Mouse (Mus musculus) neural tube, embryonic 10.5 days (tissue): ENCODE data around the gene Hoxd13.

ENCODE experiments used
- DNase-seq: peaks from one replicate; pipeline ENCODE4 v3.0.0-alpha.2; 2017; ENCODE audit warnings: low spot score; ENCODE audit errors: extremely low spot score

Hoxd13 gene

DNA sequence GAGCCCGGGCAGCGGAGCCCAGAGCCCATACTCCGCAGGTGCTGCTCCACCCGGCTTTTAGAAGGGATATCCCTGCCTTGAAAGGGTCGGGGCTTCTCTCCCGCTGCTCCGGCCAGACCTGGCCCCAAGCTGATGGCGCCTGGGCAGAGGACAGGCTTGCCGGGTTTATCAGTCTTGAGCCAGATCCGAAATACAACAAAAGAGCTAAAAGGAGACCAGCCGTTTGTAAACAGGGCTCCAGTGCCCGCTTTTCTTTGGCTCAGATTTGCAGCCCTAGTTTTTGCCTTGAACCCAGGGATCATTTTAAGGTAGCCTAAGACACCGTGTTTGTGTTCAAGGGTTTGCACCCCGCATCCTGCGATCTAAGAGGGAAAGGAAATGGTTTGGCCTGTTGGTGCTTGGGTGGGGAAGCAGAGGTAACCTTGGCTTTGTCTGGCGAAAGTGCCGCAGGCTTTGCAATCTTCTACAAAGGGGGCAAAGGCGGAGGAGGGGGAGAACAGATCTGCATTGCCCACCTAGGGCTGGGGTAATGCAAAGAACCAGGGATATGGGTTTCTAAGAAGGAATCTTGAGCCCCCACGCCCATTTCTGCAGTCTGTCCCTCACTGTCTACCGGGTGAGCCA, 24.8 kb downstream of the Hoxd13 start:
- peak; percentile 67 for DNase-seq

DNA sequence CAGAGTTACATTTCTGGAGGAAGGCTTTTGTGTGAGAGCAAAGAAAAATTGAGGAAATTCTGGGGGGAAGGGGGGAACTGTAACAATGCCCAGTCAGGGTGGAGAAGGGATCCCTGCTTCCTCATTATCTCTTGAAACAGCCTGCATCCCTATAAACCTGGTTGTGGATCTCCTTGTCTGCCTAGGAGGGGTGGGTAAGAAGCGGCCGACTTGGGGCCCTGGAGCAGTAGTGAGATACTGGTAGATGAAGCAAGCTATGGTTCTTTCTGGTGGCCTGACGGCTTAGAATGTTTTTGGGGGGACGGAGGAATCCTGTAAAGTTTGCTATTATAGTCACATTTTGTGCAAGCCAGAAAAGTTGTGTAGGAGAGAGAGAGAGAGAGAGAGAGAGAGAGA, 25.3 kb downstream of the Hoxd13 start:
- DNase-seq = no peak

DNA sequence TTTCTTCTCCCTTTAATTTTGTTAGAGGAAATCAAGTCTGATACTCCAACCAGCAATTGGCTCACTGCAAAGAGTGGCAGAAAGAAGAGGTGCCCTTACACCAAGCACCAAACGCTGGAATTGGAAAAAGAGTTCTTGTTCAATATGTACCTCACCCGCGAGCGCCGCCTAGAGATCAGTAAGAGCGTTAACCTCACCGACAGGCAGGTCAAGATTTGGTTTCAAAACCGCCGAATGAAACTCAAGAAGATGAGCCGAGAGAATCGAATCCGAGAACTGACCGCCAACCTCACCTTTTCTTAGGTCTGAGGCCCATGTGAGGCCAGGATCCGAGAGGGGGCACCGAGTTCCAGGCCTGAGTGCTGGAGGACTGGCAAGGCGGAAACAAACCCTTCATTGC, 26.0 kb downstream of the Hoxd13 start:
- peak; percentile 73 for DNase-seq

DNA sequence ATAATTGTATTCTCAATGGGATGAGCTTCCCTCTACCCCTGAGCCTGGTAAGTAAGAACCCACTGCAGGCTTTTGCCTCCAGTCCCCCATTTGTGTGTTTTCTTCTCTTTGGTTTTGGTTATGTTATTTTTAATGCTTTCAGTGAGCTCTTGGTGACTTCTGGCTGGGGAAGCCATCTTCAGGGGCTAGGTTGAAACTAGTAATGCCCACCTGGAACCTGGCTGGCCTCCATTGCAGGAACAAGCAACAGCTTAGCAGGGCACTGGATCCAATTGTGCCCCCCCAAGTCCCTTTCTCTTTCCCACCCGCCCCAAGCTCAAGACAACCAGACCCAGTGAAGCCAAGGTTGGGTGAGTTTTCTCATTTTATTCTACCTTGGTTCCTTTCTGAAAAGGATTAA, 27.3 kb downstream of the Hoxd13 start:
- no peak for DNase-seq

DNA sequence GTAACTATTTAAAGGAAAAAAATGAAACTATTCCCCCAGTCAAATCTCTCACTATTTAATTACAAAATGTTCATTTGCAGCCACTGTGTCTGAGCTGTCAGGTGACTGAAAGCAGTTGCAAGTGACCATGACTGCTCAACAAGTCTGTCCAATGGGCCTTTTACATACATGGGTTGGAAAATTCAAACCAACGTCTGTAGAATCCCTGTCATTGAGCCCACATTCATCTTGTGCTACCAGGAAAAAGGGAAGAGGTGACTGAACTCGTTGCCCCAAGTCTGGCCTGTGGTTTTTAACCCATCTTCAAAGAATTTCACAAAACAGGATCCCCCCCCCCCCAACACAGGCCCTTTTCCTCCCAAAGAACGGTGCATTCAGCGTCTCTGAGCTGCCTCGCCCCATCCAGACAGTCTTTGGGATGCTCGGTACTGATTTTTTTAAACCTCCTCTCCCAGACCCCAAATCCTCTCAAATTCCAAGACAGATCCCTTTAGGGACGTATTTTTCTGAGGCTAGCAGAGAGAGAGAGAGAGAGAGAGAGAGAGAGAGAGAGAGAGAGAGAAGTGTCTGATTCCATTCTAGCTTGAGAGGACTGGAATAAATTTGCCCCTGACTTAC, 27.8 kb downstream of the Hoxd13 start:
- peak; percentile 37 for DNase-seq

DNA sequence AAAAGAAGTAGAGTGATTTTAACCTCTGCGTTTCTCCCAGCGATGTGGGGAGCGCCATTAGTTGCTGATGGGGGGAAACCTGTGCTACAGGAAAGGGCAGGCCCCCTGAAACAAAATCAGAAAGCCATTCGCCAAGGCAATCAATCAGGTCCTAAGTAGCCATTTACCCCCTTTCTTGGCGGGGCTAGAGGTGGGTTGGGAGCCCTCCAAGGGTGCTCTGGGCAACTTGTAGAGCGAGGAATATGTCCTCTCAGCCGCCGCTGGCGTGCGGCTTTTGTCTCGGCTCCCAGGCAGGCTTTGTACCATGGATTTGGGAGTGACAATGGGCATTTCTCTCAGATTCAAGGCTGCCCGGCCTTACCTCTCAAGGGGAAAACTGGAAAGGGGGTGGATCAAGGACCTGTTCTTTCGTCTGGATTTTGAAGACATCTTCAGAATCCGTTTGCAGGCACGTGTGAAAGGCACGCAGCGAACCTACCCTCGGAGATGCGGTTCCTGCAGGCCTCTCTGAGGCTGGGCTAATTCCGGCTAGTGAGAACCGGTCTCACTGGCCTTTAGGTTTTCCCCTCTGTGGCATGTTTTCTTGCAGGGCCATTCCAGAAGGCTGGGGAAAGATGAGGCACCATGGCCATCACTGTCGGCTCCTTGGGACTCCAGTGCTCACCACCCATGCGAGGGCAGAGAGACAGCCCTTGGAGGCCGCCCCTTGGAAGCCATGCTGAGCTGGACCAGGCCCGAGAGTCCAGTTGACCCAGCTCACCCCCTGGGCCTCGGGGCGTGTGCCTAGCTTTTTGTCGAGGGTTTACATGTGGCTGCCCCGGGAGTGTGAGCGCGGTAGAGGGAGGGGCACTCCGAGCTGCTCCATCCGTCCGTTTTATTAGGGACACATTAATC, 28.6 kb downstream of the Hoxd13 start:
- DNase-seq = peak; percentile 58

DNA sequence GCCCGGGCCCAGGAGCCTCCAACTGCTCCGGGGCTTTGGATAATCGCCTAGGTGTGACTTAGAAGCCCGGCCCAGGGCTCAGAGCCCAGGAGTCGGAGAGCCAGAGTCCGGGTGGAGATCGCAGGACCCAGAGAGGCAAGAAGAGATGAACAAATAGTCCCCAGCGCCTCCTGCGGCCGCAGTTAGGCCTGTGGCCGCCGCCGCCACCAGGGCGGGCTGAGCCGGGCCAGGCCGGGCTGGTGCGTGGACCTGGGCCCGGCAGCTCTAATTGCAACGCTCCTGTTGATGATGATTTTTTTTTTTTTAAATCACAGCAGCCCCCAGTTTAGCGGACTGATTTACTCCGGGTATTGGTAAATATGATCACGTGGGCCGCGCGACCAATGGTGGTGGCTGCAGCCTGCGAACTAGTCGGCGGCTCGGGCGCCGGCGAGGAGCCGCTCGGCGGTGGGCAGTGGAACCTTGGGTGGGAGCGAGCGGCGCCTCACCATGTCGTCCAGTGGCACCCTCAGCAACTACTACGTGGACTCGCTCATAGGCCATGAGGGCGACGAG, 29.5 kb downstream of the Hoxd13 start, which contains the start of gene Hoxd9:
TSS of gene Hoxd9 (plus strand) at position 161 of the 555 bp plus-strand sequence.
- DNase-seq = peak; percentile 85

DNA sequence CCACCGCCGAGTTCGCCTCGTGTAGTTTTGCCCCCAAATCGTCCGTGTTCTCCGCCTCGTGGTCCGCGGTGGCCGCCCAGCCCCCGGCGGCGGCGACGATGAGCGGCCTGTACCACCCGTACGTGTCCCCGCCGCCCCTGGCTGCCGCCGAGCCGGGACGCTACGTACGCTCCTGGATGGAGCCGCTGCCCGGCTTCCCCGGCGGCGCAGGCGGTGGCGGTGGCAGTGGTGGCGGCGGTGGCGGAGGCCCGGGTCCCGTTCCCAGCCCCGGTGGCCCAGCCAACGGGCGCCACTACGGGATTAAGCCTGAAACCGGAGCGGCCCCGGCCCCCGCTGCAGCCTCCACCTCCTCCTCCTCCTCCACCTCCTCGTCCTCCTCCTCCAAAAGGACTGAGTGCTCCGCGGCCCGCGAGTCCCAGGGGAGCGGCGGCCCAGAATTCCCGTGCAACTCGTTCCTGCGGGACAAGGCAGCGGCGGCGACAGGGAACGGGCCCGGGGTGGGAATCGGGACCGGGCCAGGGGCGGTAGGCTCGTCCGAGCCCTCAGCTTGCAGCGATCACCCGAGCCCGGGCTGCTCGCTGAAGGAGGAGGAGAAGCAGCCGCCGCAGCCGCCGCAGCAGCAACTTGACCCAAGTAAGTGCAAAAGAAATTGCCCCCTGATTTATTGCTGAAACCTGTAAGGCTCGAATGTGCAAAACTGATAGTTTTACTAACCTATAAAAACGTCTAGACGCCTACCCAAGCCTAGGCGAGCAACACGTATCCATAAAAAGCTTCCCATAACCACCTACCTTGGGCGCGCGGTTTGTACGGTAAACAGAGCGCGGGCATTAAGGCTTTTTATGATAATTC, 30.3 kb downstream of the Hoxd13 start:
- DNase-seq = peak; percentile 86

DNA sequence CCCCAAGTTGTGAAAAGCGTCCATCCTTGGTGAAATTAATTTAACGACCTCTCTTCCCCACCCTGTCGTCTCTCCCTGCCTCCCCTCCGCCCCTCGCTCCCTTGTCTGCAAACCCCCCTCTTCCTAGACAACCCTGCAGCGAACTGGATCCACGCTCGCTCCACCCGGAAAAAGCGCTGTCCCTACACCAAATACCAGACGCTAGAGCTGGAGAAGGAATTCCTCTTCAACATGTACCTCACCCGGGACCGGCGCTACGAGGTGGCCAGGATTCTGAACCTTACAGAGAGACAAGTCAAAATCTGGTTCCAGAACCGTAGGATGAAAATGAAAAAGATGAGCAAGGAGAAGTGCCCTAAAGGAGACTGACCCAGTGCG, 30.9 kb downstream of the Hoxd13 start:
- DNase-seq = peak; percentile 70

DNA sequence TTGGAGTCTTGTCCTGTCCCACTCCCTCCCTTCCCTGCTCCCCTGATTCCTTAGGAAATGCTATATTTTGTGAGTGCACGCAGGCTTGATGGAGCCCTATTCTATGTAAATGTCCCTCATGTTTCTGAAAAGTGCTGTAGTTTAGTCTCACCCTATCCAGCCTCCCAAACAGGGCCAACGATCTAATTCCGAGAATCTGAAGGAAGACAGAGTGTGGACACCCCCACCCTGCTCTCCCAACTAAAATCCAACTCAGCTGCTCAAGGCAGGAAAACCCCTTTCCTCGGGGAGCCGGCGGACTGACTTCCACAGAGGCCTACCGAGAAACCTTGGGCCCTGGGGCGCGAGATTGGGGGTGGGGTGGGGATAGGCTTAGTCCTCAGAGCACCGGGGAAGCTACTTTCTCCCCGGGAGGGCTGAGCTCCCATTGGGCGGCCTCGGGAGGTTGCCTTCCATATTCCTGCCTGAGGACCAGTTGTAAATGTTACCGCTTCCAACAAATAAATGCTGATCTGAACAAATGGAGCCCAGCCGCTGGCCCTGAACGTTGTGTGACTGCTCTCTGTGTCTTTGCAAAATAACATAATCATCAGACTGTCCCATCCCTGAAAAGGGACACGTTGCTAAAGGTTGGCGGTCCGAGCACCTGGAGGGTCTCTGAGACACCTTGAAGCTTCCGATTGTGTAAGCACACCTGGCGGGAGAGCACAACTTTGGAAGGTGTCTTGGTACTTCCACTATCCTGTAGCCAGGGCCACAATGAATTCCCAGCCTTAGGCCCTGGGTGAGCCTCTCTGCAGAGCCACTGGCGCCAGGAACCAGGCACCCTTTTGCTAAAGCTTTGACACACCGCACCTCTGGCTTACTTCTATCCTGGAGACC, 31.8 kb downstream of the Hoxd13 start:
- DNase-seq = peak; percentile 70

DNA sequence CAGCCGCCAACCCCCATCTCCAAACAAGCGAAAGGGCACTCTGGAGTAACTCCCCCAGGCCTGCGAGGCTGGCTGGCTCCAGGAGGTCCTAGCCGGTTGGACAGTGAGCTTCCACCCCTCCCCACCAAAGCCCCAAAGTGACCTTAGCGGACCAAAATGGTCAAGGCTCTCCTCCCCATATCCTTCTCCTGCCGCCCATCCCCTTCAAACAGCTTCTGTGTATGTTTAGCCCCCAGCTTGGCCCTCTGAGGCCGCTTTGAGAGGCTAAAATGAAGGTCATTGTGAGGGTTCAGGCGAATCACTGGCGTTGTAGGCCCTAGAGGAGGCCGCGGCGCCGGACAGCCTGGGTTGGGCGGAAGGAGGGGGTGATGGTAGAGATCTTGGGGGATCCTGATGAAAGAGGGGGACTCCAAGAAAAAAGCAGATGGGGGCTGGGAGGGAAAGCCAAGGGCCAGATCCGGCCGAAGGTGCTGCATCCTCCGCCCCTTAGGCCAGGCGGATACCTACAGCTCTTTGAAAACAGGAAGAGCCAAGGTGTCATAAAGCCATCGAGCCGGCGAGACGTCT, 32.5 kb downstream of the Hoxd13 start:
- no peak for DNase-seq

DNA sequence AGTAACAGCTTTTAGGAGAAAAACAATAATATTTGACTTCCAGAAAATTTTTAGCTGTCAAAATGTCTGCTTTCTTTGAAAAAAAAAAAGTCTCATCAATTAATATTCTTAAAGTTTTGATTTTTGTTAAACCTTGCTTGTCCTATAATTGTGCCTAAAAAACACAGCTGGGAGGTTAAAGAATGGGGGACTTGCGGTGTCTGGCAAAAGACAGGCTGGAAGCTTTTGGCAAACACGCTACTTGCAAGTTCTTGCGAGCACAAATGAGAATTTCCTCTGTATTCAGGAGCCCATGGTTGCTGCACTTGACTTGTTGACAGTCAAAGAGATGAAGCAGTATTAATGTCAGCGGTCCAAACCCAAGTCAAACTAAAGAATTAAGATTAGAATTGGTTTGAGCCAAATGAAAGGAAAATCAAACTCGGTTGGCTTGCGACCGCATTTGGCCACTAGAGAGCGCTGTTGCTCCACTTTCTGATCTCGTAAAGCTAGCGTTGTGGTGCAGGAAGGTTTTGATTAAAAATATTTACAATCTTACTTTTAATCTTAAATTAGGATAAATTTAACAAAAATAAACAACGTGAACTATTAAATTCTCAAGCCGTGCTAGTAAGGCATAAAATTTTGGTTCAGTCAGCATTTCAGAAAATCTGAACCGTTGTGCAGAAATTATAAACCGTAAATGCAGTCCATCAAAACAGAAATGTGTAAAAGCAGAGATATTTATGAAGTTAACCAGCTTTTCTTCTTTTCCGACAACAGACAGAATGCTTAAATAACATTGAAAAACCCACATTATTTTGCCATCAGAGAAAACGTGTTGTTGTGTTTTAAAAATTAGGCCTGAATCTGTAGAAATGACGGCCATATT, 34.1 kb downstream of the Hoxd13 start:
- peak; percentile 87 for DNase-seq

DNA sequence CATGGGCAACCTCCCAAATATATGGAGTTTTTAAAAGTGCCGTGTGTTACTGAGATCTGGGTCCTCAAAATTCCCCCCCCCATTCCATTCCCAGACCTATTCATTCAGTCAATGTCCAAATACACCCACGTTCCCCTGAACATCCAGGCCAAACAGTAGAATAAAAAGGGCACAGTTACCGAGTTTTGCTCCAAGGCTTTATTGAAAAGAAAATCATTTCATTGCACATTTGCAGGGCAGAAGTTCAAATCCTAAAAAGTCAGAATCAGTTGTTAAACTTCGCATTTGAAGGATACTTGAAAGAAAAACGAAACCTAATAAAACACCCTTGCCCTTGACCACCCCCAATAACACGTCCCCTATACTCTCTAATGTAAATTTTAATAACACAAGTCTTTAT, 34.7 kb downstream of the Hoxd13 start:
- DNase-seq = no peak

DNA sequence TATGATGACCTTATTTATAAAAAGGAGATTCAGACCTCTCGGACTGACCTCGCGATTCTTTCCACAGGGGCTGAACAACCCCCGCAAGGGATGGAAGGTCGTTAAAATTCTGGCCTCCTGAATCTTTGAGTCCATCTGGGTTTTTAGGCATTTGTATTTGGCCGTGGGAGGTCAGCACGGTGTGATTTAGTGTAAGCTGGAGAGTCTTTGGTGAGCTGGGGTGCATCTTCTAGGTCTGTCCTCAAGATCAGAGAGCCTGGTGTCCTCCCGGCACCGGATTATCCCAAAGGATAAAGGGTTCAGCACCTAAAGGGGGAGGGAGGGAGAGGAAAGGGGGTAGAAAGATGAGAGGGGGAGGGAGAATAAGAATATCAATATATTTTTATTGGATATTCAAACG, 35.2 kb downstream of the Hoxd13 start:
- DNase-seq = peak; percentile 51

DNA sequence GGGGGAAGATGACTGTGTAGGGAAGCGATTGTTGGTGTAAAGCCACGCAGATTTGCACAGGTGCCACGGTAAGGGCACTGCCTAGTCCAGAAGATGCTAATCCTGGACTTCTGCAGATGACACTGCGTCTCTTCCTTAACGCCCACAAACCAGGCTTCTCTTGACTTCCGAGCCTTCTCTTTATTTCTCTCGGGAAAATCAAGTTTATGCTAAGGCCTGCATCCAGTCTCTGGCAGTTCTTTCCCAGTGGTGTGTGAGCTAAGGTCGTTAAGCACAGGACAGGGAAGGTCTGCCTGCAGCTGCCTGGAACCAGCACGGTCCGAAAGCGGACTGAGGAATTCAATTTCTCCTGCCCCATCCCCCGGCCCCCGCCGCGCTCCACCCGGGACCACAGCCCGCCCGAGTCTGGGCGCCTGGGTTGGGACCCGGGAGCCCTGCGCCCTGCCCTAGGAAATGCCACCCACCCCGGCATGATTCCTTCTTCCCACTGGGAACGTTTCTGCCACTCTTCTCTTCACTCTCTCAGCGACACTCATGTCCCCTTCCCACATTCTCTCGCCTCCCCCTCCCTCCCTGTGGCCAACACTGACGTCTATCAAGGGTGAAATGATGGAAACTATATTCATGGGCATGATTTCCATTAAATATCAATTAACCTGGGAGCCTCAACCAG, 35.7 kb downstream of the Hoxd13 start:
- no peak for DNase-seq

DNA sequence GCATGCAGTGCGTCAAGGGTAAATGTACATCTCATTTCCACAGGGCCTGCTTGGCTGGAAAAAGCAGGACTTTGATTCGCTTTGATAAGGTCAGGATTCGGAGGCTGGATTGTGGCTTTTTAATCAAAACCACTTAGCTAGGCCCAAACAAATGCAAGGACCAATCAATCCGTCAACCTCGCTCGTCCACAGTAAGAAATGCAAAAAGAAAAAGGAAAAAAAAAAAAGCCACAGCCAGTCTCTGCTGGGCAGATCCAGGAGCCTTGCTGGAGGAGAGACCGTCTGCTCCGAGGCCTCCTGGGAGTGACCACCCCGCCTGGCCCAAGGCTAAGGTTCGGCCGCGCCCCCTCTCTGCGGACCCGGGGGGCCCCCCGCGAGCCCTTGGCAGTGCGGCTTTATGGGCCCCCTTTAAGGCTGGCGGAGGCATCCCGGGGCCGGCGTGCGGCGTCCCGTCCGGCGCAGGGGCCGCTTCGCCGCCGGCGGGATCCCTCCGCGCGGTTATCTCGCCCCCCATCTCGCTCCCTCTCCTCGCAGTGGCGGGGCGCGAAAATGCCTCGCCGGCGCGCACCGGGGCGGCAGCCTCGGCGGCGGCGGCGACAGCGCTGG, 36.4 kb downstream of the Hoxd13 start, which contains the start of gene Hoxd8:
TSS of gene Hoxd8 (plus strand) at position 223 of the 606 bp plus-strand sequence.
- peak; percentile 89 for DNase-seq

DNA sequence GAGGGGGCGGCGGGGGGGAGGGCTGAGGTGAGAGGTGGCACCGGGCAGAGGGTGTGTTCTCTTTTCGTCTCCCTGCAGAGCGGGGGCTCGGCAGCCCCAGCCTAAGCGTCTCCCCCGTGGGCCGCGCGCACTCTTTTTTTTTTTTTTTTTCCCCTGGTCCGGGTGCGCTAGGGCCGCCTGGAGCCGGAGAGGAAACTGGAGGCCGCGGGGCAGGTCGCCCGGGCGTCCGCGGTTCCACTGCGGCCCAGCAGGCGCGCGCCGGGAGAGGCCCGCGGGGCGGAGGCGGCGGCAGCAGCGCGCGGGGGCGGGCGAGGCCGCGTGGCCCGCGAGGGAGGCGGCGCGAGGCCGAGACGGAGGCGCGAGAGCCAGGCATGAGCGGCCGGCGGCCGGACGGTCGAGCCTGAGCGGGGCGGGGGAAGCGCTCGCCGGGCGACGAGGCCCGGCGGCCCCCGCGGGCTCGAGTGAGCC, 36.9 kb downstream of the Hoxd13 start:
- DNase-seq = peak; percentile 76
